Mouse (Mus musculus) neural tube, embryonic 15.5 days (tissue): Measurements from ENCODE around the gene Map3k11. TPM values are rescaled to one million over a fixed set of nuclear protein-coding genes. Genes with fewer than 3 reads are reported as not detected.
"Not testable (repeated sequence)": the region's sequence is repeated elsewhere in the genome, so short reads cannot be mapped to it uniquely, and the experiment has no call there.

Source experiments
- ATAC-seq: fragments of 200-750 bp; cut with Nextera tagmentation; 2 replicates; pipeline ENCODE4 v1.8.0; 2017; ENCODE audit warnings: mild to moderate bottlenecking, moderate TSS enrichment, moderate library complexity; ENCODE audit not compliant: low FRiP score
- H3K27ac ChIP-seq: fragments of 300-500 bp; sonication (generic); replicated peaks from 2 replicates; pipeline ENCODE4 v1.5.1; 2015; ENCODE audit warnings: mild to moderate bottlenecking, inconsistent platforms
- H3K27me3 ChIP-seq: fragments of 300-500 bp; sonication (generic); replicated peaks from 2 replicates; pipeline ENCODE4 v1.6.1; 2015; ENCODE audit warnings: inconsistent platforms
- H3K36me3 ChIP-seq: fragments of 300-500 bp; sonication (generic); 2 replicates; pipeline ENCODE4 v1.6.1; 2015; ENCODE audit warnings: inconsistent platforms
- H3K4me1 ChIP-seq: fragments of 300-500 bp; sonication (generic); 2 replicates; pipeline ENCODE4 v1.6.1; 2015; ENCODE audit warnings: inconsistent platforms
- H3K4me2 ChIP-seq: fragments of 300-500 bp; sonication (generic); 2 replicates; pipeline ENCODE4 v1.6.1; 2015; ENCODE audit warnings: inconsistent platforms, mild to moderate bottlenecking, moderate library complexity
- H3K4me3 ChIP-seq: fragments of 300-500 bp; sonication (generic); replicated peaks from 2 replicates; pipeline ENCODE4 v1.5.1; 2015; ENCODE audit warnings: mild to moderate bottlenecking, inconsistent platforms
- H3K9ac ChIP-seq: fragments of 300-500 bp; sonication (generic); replicated peaks from 2 replicates; pipeline ENCODE4 v1.6.1; 2015; ENCODE audit warnings: mild to moderate bottlenecking, inconsistent platforms
- H3K9me3 ChIP-seq: fragments of 300-500 bp; sonication (generic); replicated peaks from 2 replicates; pipeline ENCODE4 v1.6.1; 2016; ENCODE audit warnings: inconsistent platforms
- WGBS: fragments of 180-500 bp; shearing (Covaris S2); methylation state at CpG from one replicate; pipeline ENCODE4 v1.1.7; 2015; ENCODE audit warnings: mixed read lengths; 5-methylcytosine and 5-hydroxymethylcytosine counted together
- polyA plus RNA-seq: library from polyadenylated mRNA; unstranded; fragments of >200 nt; fragmentation: Nextera tagmentation; extraction: Ambion mirVana; gene quantifications from 2 replicates; pipeline ENCODE4 v1.2.1, GENCODE M21; 2015

Gene Map3k11
- polyA plus RNA-seq, 1 experiment from 2014 or later = 12.7 TPM

DNA sequence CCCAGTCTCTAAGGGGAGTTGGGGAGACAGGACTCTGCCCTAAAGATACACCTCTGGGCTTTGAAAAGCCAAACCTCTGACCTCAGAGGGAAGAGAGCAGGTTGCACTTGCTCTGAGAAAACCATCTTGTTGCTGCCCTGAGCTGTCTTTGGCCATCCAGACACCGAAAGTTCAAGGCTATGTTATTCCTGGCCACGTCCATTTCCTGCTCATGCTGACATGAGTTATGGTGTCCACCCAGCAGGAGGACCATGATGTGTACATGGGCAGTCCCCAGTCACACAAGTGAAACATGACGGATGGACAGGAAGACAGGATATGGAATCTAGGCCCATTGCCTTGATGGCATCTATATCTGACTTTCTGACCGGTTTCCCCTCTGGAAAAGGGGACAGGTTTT, 8.1 kb upstream of the Map3k11 start:
- 87% methylated on average over 4 of the region's 4 CpGs for WGBS
- Histone ChIP-seq H3K27ac (no peak overlapping the region), H3K4me3 (no peak overlapping the region), H3K9ac (no peak overlapping the region), H3K27me3 (no peaks in the 10 kb centered on the region), H3K36me3 (peaks cover 93% of the 10 kb centered on the region), H3K4me2 (no peak overlapping the region), H3K4me1 (no peaks in the 10 kb centered on the region), H3K9me3 (no peaks in the 10 kb centered on the region)
- ATAC-seq = no peak

DNA sequence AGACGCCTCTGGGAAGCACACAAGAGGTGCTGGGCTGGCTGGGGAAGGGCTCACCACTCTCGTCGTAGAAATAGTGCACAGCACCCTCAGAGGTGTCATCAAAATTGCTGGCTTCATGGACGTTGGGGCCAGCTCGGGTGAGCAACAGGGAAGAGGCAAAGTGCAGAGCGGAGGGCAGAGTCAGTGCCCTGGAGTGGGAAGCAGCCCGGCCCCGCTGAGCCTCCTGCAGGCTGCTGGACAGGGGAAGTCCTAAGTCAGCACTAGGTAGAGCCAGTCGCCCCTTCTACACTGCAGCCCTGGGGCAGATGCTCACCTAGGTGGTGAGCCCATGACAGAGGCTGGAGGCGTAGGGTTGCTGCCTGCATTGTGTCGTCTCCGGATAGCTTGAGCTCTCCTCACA, 4.3 kb upstream of the Map3k11 start:
- WGBS = 95% methylated on average over 12 of the region's 12 CpGs
- H3K4me1 ChIP-seq = peaks cover 14% of the 10 kb centered on the region

DNA sequence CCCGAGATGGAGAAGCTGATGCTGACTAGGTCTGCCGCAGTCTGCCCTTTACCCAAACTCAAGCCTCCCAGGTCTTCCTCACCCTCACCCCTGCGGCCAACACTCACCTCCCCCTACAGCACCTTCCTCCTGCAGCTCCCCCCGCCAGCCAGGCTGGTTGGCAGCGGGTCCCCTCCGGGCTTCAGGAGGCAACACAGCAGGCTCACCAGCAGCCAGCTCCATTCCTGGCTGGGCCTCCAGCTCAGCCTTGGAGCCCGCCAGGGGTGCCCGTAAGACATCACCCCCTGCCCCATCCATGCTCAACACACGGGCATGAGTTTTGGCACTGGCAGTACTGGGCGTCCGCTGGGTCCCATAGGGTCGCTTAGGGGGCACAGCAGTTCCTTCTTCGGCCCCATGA, 3.6 kb upstream of the Map3k11 start:
- ATAC-seq = no peak
- H3K9me3 ChIP-seq = no peaks in the 10 kb centered on the region
- no peak overlapping the region for H3K4me3 ChIP-seq
- no peaks in the 10 kb centered on the region for H3K27me3 ChIP-seq
- 95% methylated on average over 13 of the region's 13 CpGs for WGBS
- H3K9ac ChIP-seq = no peak overlapping the region
- H3K27ac ChIP-seq = no peak overlapping the region
- peaks cover 21% of the 10 kb centered on the region for H3K4me1 ChIP-seq
- no peak overlapping the region for H3K4me2 ChIP-seq
- peaks cover 66% of the 10 kb centered on the region for H3K36me3 ChIP-seq

More for the DNA sequence above, 4.3 kb upstream of the Map3k11 start:
- ATAC-seq = no peak
- Histone ChIP-seq H3K27ac (no peak overlapping the region), H3K4me3 (no peak overlapping the region), H3K36me3 (peaks cover 73% of the 10 kb centered on the region), H3K9ac (no peak overlapping the region), H3K4me2 (no peak overlapping the region), H3K27me3 (no peaks in the 10 kb centered on the region), H3K9me3 (no peaks in the 10 kb centered on the region)

DNA sequence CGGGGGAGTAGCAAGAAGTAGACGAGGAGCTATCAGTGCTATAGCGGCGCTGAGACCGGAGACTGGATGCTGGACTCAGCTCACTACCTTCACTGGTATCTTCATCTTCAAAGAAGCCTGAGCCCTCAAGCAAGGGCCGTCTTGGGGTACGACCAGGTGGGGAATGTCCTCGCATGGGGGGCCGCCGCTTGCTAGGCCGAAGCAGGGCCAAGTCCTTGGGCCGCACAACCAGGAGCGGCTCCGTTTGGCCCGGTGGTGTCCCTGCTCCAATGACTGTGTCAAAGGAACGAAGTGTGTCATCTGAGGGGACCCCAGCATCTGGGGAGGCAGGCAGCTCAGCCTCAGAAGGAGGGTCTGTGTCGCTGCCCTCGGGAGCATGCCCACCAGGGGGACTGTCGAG, 3.1 kb upstream of the Map3k11 start:
- no peak for ATAC-seq
- H3K4me2 ChIP-seq = no peak overlapping the region
- no peaks in the 10 kb centered on the region for H3K9me3 ChIP-seq
- H3K9ac ChIP-seq = no peak overlapping the region
- 95% methylated on average over 19 of the region's 19 CpGs for WGBS
- H3K27me3 ChIP-seq = no peaks in the 10 kb centered on the region
- H3K27ac ChIP-seq = no peak overlapping the region
- no peak overlapping the region for H3K4me3 ChIP-seq
- H3K36me3 ChIP-seq = peaks cover 62% of the 10 kb centered on the region
- peaks cover 26% of the 10 kb centered on the region for H3K4me1 ChIP-seq

DNA sequence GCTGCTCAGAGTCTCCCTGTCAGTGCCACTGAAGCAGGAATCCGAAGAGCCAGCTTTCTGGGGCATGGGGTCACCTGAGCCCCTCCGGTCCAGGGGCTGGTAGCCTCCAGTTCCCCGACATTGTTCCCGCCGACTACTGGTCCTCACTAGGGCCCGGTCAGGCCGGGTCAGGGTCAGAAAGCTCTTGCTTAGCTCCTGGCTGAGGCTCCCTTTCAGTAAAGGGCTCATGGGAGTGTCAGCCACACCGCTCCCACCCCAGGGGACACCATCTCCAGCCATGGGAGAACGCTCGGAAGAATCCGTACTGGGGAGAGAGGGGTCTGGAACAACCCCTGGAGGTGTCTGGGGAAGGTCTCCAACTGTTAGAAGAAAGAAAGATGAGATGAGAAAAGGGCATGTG, 2.7 kb upstream of the Map3k11 start:
- no peak for ATAC-seq
- H3K27ac ChIP-seq = no peak overlapping the region
- H3K4me3 ChIP-seq = no peak overlapping the region
- 95% methylated on average over 11 of the region's 11 CpGs for WGBS
- no peak overlapping the region for H3K4me2 ChIP-seq
- H3K27me3 ChIP-seq = no peaks in the 10 kb centered on the region
- H3K9ac ChIP-seq = no peak overlapping the region
- H3K4me1 ChIP-seq = peaks cover 30% of the 10 kb centered on the region
- peaks cover 57% of the 10 kb centered on the region for H3K36me3 ChIP-seq
- H3K9me3 ChIP-seq = no peaks in the 10 kb centered on the region

DNA sequence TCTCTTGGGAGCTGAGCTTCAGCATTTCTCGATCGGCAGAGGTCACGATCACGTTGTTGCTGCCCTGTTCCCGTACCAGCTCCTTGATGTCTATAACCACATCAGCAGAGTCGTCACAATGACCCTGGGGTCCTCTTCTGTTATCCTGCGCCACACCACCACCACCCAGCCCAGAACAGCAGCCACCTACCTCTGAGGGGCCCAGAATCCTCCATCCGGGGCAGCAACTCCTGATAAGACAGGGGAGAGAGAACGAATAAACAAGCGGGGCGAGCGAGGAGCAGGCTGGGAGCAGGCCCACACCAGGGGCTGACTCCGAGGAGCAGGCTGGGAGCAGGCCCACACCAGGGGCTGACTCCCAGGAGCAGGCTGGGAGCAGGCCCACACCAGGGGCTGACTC, 2.1 kb upstream of the Map3k11 start:
- H3K9me3 ChIP-seq = no peaks in the 10 kb centered on the region
- no peak overlapping the region for H3K4me3 ChIP-seq
- H3K27ac ChIP-seq = no peak overlapping the region
- no peak overlapping the region for H3K4me2 ChIP-seq
- peaks cover 51% of the 10 kb centered on the region for H3K36me3 ChIP-seq
- no peak overlapping the region for H3K9ac ChIP-seq
- H3K27me3 ChIP-seq = no peaks in the 10 kb centered on the region
- H3K4me1 ChIP-seq = peaks cover 36% of the 10 kb centered on the region
- ATAC-seq = no peak
- 93% methylated on average over 13 of the region's 13 CpGs for WGBS

DNA sequence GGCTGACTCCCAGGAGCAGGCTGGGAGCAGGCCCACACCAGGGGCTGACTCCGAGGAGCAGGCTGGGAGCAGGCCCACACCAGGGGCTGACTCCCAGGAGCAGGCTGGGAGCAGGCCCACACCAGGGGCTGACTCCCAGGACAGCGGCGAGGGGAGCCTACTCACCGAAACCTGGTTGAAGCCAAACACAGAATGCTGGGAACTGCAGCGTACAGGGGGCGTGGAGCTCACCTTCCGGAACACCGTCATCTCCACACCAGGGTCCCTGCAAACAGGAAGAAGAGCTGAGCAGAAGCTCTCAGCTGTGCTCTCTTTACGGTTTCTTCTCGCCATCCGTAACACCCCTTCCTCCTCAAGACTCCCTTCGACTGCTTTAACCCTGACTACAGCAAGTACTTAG, 1.6 kb upstream of the Map3k11 start:
- H3K9ac ChIP-seq, H3K27ac ChIP-seq, H3K27me3 ChIP-seq, ATAC-seq, H3K9me3 ChIP-seq: not testable (repeated sequence)
- peak overlapping the region; percentile 86; the same call in 1 of the 2 replicates for H3K4me3 ChIP-seq
- WGBS = 94% methylated on average over 12 of the region's 12 CpGs
- H3K36me3 ChIP-seq = peaks cover 46% of the 10 kb centered on the region
- peak overlapping the region; percentile 95 for H3K4me2 ChIP-seq
- H3K4me1 ChIP-seq = peaks cover 41% of the 10 kb centered on the region

DNA sequence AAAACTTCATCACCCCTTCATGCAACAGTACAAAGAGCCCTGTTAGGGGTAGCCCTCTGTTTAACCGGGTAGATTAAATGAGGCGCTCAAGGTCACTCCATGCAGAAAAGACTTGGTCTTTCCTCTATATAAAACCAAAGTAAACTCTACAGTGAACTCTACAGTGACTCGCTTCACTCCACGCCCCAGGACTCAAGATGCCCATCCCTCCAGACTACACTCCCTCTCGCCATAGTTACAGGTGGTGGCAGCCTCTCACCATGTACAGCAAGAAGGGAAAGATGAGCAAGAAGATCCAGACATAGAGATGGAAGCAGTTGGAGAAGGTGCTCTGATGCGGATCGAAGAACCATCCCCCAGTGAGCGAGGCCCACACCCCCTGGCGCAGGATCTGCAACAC, 804 bp upstream of the Map3k11 start:
- Histone ChIP-seq H3K4me1 (peaks cover 49% of the 10 kb centered on the region), H3K27me3 (no peaks in the 10 kb centered on the region), H3K4me2 (peak overlapping the region; percentile 95), H3K36me3 (peaks cover 39% of the 10 kb centered on the region), H3K4me3 (peak overlapping the region; percentile 86), H3K9ac (peak overlapping the region; percentile 84), H3K9me3 (no peaks in the 10 kb centered on the region), H3K27ac (peak overlapping the region; percentile 91)
- 16% methylated on average over 9 of the region's 9 CpGs for WGBS
- no peak for ATAC-seq

DNA sequence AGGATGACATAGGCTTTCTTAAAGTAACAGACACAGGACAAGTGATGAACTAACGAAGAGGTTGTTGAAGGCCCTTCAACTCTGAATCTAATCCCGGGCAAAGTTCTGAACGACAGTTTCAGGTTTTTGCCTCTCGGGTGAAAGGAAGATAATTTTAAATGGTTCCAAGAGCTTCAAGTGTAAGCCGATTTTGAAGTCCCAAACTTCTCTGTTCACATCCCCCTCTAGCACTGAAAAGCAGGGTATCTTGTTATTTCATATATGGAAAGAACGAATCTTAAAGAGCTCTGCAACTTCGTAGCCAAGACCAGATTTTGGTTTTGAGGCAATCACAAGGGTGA, 516 bp downstream of the Map3k11 start:
- H3K4me2 ChIP-seq = peak overlapping the region; percentile 95
- no peaks in the 10 kb centered on the region for H3K27me3 ChIP-seq
- peak overlapping the region; percentile 77 for H3K9ac ChIP-seq
- ATAC-seq = no peak
- H3K36me3 ChIP-seq = peaks cover 39% of the 10 kb centered on the region
- peak overlapping the region; percentile 86 for H3K4me3 ChIP-seq
- peaks cover 60% of the 10 kb centered on the region for H3K4me1 ChIP-seq
- peak overlapping the region; percentile 91 for H3K27ac ChIP-seq
- WGBS = 1% methylated on average over 7 of the region's 7 CpGs
- no peaks in the 10 kb centered on the region for H3K9me3 ChIP-seq

DNA sequence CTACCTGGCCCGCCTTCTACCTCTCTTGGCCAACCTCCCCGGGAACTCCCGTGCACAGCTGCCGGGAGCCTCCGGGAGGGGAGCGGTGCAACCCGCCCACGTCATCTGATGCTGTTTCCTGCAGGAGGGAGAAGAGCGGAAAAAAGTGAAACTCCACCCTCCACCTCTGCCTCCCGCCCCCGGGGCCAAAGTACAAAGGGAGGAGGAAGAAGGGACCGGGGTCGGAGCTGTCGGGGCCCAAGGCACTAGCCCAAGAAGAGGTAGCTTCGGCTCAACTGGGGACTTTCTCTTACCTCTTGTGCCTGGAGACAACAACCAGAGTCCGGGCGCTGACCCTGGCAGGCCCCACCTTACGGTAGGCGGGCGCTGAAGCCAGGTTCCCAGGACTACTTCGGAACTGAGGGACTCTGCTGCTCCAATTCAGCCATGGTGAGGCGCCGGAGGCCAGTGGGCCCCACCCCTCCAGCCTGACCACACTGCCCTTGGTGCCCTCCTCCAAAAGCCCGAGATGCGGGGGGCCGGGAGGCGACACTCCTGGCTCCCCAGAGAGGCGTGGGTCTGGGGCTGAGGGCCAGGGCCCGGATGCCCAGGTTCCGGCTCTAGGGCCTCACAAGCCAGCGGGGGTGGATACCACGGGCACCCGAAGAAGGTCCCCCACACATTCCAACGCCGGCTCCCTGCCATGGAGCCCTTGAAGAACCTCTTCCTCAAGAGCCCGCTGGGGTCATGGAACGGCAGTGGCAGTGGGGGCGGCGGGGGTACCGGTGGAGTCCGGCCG, 1.2 kb downstream of the Map3k11 start:
- 11% methylated on average over 42 of the region's 42 CpGs for WGBS
- Histone ChIP-seq H3K27ac (peak overlapping the region; percentile 91), H3K27me3 (no peaks in the 10 kb centered on the region), H3K4me2 (peak overlapping the region; percentile 95), H3K9me3 (no peaks in the 10 kb centered on the region), H3K36me3 (peaks cover 37% of the 10 kb centered on the region), H3K4me1 (peaks cover 60% of the 10 kb centered on the region), H3K9ac (peak overlapping the region; percentile 77), H3K4me3 (peak overlapping the region; percentile 86)
- ATAC-seq = peak; percentile 18; the same call in 1 of the 2 replicates

DNA sequence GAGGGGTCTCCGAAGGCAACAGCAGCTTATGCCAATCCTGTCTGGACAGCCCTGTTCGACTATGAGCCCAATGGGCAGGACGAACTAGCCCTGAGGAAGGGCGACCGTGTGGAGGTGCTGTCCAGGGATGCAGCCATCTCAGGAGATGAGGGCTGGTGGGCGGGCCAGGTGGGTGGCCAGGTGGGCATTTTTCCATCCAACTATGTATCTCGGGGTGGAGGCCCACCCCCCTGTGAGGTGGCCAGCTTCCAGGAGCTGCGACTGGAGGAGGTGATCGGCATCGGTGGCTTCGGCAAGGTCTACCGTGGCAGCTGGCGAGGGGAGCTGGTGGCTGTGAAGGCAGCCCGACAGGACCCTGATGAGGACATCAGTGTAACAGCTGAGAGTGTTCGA, 1.8 kb downstream of the Map3k11 start:
- peak overlapping the region; percentile 91 for H3K27ac ChIP-seq
- H3K4me3 ChIP-seq = peak overlapping the region; percentile 86
- 80% methylated on average over 15 of the region's 15 CpGs for WGBS
- H3K4me1 ChIP-seq = peaks cover 64% of the 10 kb centered on the region
- no peaks in the 10 kb centered on the region for H3K27me3 ChIP-seq
- H3K4me2 ChIP-seq = peak overlapping the region; percentile 95
- H3K9ac ChIP-seq = peak overlapping the region; percentile 77
- ATAC-seq = no peak
- H3K36me3 ChIP-seq = peaks cover 31% of the 10 kb centered on the region
- no peaks in the 10 kb centered on the region for H3K9me3 ChIP-seq

DNA sequence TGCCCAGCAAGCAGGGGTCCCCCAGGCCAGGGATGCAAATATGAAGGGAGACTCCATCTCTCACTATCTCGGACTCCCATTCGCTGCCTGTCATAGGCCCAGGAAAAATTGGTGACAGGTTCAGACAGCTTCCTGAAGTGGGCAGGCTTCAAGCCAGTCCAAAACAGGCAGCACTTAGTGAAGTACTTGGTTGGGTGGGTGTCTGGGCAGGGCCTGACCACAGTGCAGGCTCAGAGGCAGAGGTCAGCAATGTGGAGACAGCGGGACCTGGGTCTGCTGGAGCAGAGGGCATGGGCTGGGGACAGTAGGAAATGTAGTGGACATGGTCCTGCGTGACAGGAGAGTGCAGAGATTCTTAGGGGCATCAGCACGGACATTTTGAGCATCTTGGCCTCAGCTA, 3.1 kb downstream of the Map3k11 start:
- Histone ChIP-seq H3K4me2 (peak overlapping the region; percentile 95), H3K4me3 (peak overlapping the region; percentile 86), H3K9ac (peak overlapping the region; percentile 77; the same call in 1 of the 2 replicates), H3K4me1 (peaks cover 75% of the 10 kb centered on the region), H3K27me3 (no peaks in the 10 kb centered on the region), H3K27ac (peak overlapping the region; percentile 48), H3K36me3 (peaks cover 22% of the 10 kb centered on the region), H3K9me3 (no peaks in the 10 kb centered on the region)
- no peak for ATAC-seq
- WGBS = 89% methylated on average over 5 of the region's 5 CpGs
